Mouse (Mus musculus) embryonic facial prominence, embryonic 11.5 days (tissue): ENCODE results near the gene Tapbp. TPM values are rescaled to one million over a fixed set of nuclear protein-coding genes. Genes with fewer than 3 reads are reported as not detected.
A peak's percentile ranks its signal among the peaks of the same experiment; 100 is the strongest.

Experiments
- ATAC-seq: fragments of 200-750 bp; cut with Nextera tagmentation; replicated peaks from 2 replicates; pipeline ENCODE4 v1.8.0; 2017; ENCODE audit warnings: low read depth; ENCODE audit not compliant: insufficient number of reproducible peaks, low FRiP score, low TSS enrichment
- DNase-seq: peaks from one replicate; pipeline ENCODE4 v3.0.0-alpha.2; 2015; ENCODE audit warnings: low spot score
- H3K27ac ChIP-seq: fragments of 300-500 bp; sonication (generic); replicated peaks from 2 replicates; pipeline ENCODE4 v1.5.1; 2014; ENCODE audit warnings: mild to moderate bottlenecking, low read depth, low read length, control low read depth
- H3K27me3 ChIP-seq: fragments of 300-500 bp; sonication (generic); 2 replicates; pipeline ENCODE4 v1.6.1; 2014; ENCODE audit warnings: mild to moderate bottlenecking, low read length, moderate library complexity, mixed read lengths; ENCODE audit not compliant: control insufficient read depth, insufficient read depth
- H3K36me3 ChIP-seq: fragments of 300-500 bp; sonication (generic); replicated peaks from 2 replicates; pipeline ENCODE4 v1.6.1; 2014; ENCODE audit warnings: low read depth, mild to moderate bottlenecking, low read length, moderate library complexity, mixed read lengths; ENCODE audit not compliant: control insufficient read depth, insufficient read depth
- H3K4me1 ChIP-seq: fragments of 300-500 bp; sonication (generic); 2 replicates; pipeline ENCODE4 v1.6.1; 2014; ENCODE audit warnings: low read length, mixed read lengths; ENCODE audit not compliant: control insufficient read depth, insufficient read depth
- H3K4me2 ChIP-seq: fragments of 300-500 bp; sonication (generic); 2 replicates; pipeline ENCODE4 v1.6.1; 2014; ENCODE audit warnings: low read depth, mild to moderate bottlenecking, control low read depth, low read length, moderate library complexity
- H3K4me3 ChIP-seq: fragments of 300-500 bp; sonication (generic); 2 replicates; pipeline ENCODE4 v1.5.1; 2014; ENCODE audit warnings: low read depth, low read length, control low read depth
- H3K9ac ChIP-seq: fragments of 300-500 bp; sonication (generic); replicated peaks from 2 replicates; pipeline ENCODE4 v1.6.1; 2014; ENCODE audit warnings: mild to moderate bottlenecking, control low read depth, low read length
- H3K9me3 ChIP-seq: fragments of 300-500 bp; sonication (generic); replicated peaks from 2 replicates; pipeline ENCODE4 v1.6.1; 2016; ENCODE audit warnings: mild to moderate bottlenecking, low read length, inconsistent platforms, mixed read lengths; ENCODE audit not compliant: control insufficient read depth
- WGBS: fragments of 180-500 bp; shearing (Covaris S2); extraction: QIAGEN DNeasy Blood & Tissue Kit; methylation state at CpG from one replicate; pipeline ENCODE4 v1.1.7; 2014; 5-methylcytosine and 5-hydroxymethylcytosine counted together
- polyA plus RNA-seq: library from polyadenylated mRNA; unstranded; fragments of >200 nt; fragmentation: Nextera tagmentation; extraction: Ambion mirVana; gene quantifications from 2 replicates; pipeline ENCODE4 v1.2.1, GENCODE M21; 2014

Tapbp gene
- polyA plus RNA-seq, 1 experiment from 2014 or later: 11.3 TPM

DNA sequence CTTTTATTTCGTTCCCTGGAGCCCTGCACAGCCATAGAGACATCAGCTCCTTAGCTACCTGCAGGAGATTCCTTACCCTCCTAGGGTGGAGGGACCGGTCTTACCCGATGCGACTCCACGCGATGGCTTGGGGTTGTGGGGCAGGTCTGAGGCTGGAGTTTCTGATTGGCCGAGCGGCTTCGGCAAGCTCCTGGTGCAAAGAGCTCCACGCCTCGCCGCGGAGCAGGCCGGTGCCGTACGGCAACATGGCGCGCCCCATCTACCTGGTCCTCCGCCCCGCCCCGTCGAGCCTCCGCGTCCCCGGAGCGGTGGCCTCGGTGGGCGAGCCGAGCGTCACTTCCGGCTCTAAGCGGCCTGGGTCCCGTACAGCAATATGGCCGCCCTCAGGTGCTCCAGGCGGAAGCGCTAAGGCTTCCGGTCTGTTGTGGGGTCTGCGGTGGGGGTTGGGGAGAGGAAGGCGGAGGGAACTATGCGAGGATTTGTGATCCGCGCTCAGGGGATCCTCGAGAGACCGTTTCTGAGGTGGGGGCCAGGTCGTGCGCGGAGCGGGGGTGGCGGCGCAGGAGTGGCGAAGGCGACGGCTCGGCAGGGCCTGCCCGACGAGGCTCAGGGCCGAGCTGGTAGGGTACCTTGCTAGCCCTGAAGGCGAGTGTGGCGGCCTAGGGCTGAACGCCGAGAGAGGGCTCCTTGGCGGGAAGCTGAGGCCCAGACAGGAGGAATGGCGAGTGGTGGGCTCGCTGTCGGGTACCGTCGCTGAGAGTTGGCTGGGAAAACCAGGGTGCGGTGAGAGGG, 6.4 kb upstream of the Tapbp start, which contains the start of gene Daxx:
TSS of gene Daxx (plus strand) at position 338 of the 792 bp plus-strand sequence.
- no peaks in the 10 kb centered on the region for H3K4me1 ChIP-seq
- peak within 1 kb of the TSS; percentile 79 for H3K27ac ChIP-seq
- H3K4me3 ChIP-seq: peak within 1 kb of the TSS; percentile 87
- ATAC-seq: peak; percentile 96
- peak; percentile 99 for DNase-seq
- H3K36me3 ChIP-seq: peaks cover 23% of the 10 kb centered on the region
- peak within 1 kb of the TSS; percentile 95 for H3K4me2 ChIP-seq
- WGBS: under 1% methylated on average over 68 of the region's 68 CpGs
- H3K9me3 ChIP-seq: no peaks in the 10 kb centered on the region
- no peaks in the 10 kb centered on the region; the same call in 1 of the 2 replicates for H3K27me3 ChIP-seq
- peak within 1 kb of the TSS; percentile 89 for H3K9ac ChIP-seq

DNA sequence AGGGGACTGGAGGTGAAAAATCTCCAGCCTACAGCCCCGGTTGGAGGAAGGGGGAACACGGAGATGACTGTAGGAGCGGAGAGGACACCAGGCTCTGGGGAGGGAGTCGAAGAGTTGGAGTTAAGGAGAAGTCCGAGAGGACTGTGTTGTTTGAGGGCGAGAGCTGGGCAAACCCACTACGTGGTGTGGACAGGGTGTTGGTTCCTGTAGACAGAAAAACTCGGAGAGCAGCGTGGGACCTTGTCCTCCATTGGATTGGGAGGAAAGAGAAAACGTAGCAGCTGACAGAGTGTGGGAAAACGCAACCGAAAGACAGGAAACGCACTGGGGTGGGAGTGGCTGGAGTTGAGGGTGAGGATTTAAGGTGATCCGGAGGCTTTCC, 5.8 kb upstream of the Tapbp start:
- Histone ChIP-seq H3K4me3 (peak overlapping the region; percentile 87), H3K36me3 (peaks cover 23% of the 10 kb centered on the region), H3K4me2 (peak overlapping the region; percentile 69), H3K27ac (peak overlapping the region; percentile 78), H3K4me1 (no peaks in the 10 kb centered on the region), H3K27me3 (no peaks in the 10 kb centered on the region; the same call in 1 of the 2 replicates), H3K9ac (peak overlapping the region; percentile 89), H3K9me3 (no peaks in the 10 kb centered on the region)
- WGBS: 1% methylated on average over 14 of the region's 14 CpGs
- DNase-seq (peak; percentile 47), ATAC-seq (0 out of 2 replicates have a peak, but pooled peaks have one; percentile 2)

DNA sequence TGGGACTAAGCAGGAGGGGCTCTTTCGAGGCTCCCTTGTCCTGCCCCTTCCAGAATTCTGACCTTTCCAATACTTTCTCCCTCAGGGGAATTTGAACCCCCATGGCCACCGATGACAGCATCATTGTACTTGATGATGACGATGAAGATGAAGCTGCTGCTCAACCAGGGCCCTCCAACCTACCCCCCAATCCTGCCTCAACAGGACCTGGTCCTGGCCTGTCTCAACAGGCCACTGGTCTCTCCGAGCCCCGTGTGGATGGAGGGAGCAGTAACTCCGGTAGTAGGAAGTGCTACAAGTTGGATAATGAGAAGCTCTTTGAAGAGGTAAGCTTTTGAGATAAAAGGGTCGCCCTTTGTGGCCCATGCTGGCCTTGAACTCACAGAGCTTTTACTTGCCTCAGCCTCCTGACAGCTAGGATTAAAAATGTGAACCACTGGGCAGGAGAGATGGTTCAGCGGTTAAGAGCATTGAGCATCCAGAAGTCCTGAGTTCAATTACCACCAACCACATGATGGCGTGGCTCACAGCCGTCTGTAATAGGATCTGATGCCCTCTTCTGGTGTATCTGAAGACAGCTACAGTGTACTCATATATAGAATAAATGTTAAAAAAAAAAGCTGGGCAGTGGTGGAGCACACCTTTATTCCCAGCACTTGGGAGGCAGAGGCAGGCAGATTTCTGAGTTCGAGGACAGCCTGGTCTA, 5.2 kb upstream of the Tapbp start:
- no peaks in the 10 kb centered on the region for H3K9me3 ChIP-seq
- ATAC-seq (no peak), DNase-seq (no peak)
- peaks cover 23% of the 10 kb centered on the region for H3K36me3 ChIP-seq
- H3K4me1 ChIP-seq: no peaks in the 10 kb centered on the region
- peak overlapping the region; percentile 87 for H3K4me3 ChIP-seq
- no peak overlapping the region for H3K27ac ChIP-seq
- H3K4me2 ChIP-seq: peak overlapping the region; percentile 69
- peak overlapping the region; percentile 89 for H3K9ac ChIP-seq
- H3K27me3 ChIP-seq: no peaks in the 10 kb centered on the region; the same call in 1 of the 2 replicates
- 57% methylated on average over 11 of the region's 11 CpGs for WGBS

DNA sequence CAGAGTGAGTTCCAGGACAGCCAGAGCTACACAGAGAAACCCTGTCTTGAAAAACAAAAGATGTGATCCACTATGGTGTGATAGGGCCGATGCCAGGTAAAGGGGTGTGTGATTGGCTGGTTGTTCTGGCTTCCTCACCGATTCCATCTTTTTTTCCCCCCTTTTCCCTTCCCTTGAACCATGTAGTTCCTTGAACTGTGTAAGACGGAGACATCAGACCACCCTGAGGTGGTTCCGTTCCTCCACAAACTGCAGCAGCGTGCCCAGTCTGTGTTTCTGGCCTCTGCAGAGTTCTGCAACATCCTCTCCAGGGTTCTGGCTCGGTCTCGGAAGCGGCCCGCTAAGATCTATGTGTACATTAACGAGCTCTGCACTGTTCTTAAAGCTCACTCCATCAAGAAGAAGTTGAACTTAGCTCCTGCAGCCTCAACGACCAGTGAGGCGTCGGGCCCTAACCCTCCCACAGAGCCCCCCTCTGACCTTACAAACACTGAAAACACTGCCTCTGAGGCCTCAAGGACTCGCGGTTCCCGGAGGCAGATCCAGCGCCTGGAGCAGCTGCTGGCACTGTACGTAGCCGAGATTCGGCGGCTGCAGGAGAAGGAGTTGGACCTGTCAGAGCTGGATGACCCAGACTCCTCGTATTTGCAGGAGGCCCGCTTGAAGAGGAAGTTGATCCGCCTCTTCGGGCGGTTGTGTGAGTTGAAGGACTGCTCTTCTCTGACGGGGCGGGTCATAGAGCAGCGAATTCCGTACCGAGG, 4.5 kb upstream of the Tapbp start:
- no peak overlapping the region for H3K4me2 ChIP-seq
- H3K9ac ChIP-seq: no peak overlapping the region
- 93% methylated on average over 31 of the region's 31 CpGs for WGBS
- H3K27ac ChIP-seq: no peak overlapping the region
- H3K4me1 ChIP-seq: no peaks in the 10 kb centered on the region
- H3K4me3 ChIP-seq: no peak overlapping the region
- peaks cover 23% of the 10 kb centered on the region for H3K36me3 ChIP-seq
- no peaks in the 10 kb centered on the region for H3K9me3 ChIP-seq
- no peaks in the 10 kb centered on the region; the same call in 1 of the 2 replicates for H3K27me3 ChIP-seq
- no peak for DNase-seq
- ATAC-seq: no peak

DNA sequence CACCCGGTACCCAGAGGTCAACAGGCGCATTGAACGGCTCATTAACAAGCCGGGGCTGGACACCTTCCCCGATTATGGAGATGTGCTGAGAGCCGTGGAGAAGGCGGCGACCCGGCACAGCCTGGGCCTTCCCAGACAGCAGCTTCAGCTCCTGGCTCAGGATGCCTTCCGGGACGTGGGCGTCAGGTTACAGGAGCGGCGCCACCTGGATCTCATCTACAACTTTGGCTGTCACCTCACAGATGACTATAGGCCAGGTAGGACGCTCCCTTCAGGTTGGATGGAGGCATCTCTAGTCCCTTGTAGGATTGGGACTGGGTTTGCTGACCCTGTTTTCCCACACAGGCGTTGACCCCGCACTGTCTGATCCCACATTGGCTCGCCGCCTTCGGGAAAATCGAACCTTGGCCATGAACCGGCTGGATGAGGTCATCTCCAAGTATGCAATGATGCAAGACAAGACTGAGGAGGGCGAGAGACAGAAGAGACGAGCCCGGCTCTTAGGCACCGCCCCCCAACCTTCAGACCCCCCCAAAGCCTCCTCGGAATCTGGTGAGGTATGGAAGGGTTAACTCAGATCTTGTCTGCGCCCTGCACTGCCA, 3.8 kb upstream of the Tapbp start:
- Histone ChIP-seq H3K36me3 (peaks cover 23% of the 10 kb centered on the region), H3K9ac (no peak overlapping the region), H3K9me3 (no peaks in the 10 kb centered on the region), H3K27ac (no peak overlapping the region), H3K4me3 (no peak overlapping the region; the same call in 1 of the 2 replicates), H3K27me3 (no peaks in the 10 kb centered on the region), H3K4me1 (no peaks in the 10 kb centered on the region), H3K4me2 (no peak overlapping the region)
- ATAC-seq (no peak), DNase-seq (no peak)
- WGBS: 88% methylated on average over 28 of the region's 28 CpGs

DNA sequence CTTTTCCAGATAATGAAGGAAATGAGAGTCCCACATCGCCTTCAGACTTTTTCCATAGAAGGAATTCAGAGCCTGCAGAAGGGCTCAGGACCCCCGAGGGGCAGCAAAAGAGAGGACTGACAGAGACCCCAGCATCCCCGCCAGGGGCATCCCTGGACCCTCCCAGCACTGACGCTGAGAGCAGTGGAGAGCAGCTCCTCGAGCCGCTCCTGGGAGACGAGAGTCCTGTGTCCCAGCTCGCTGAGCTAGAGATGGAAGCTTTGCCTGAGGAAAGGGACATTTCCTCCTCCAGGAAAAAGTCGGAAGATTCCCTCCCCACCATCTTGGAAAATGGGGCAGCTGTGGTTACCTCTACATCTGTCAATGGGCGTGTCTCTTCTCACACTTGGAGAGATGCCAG, 2.4 kb upstream of the Tapbp start:
- H3K9ac ChIP-seq: no peak overlapping the region
- 92% methylated on average over 10 of the region's 10 CpGs for WGBS
- H3K27ac ChIP-seq: no peak overlapping the region
- DNase-seq: no peak
- no peak overlapping the region for H3K4me3 ChIP-seq
- no peak for ATAC-seq
- H3K36me3 ChIP-seq: peaks cover 23% of the 10 kb centered on the region
- H3K27me3 ChIP-seq: no peaks in the 10 kb centered on the region
- H3K4me2 ChIP-seq: no peak overlapping the region
- no peaks in the 10 kb centered on the region for H3K9me3 ChIP-seq
- H3K4me1 ChIP-seq: no peaks in the 10 kb centered on the region

DNA sequence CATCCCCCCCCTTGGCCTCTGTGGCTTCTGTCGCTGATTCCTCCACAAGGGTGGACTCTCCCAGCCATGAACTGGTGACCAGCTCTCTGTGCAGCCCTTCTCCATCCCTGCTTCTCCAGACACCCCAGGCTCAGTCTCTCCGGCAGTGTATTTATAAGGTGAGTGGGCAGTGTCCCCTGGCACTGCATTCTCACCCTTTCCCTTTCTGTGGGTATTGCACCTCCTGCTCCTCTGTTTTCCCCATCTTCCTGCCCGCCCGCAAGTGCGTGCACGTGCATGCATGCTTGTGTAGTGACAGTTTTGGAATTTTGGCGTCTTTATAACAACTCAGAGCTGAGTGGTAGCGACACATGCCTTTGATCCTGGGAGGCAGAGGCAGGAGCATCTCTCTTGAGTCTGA, 1.8 kb upstream of the Tapbp start:
- WGBS: 91% methylated on average over 8 of the region's 8 CpGs

More for the DNA sequence above, 1.8 kb upstream of the Tapbp start:
- H3K4me1 ChIP-seq: no peaks in the 10 kb centered on the region
- no peak overlapping the region for H3K27ac ChIP-seq
- peaks cover 23% of the 10 kb centered on the region for H3K36me3 ChIP-seq
- DNase-seq (no peak), ATAC-seq (no peak)
- H3K27me3 ChIP-seq: no peaks in the 10 kb centered on the region
- no peaks in the 10 kb centered on the region for H3K9me3 ChIP-seq
- no peak overlapping the region for H3K4me2 ChIP-seq
- H3K4me3 ChIP-seq: no peak overlapping the region
- no peak overlapping the region for H3K9ac ChIP-seq
